Mouse (Mus musculus) stomach, postnatal 0 days (tissue): ENCODE data around the gene Hist1h2bg.

ENCODE experiments used
- CTCF ChIP-seq: IDR thresholded peaks from 2 replicates; pipeline ENCODE4 v1.5.1; 2016; ENCODE audit warnings: antibody characterized with exemption, low read depth, mild to moderate bottlenecking, moderate library complexity
- EP300 ChIP-seq: optimal IDR thresholded peaks from 2 replicates; pipeline ENCODE3; 2016; ENCODE audit warnings: antibody characterized with exemption

- TF ChIP-seq CTCF (peak; percentile 78), EP300 (no peak)
Observed at GRCm38 (mm10) chr13:23562699-23563462, 8.3 kb upstream of the Hist1h2bg start.
